Mouse (Mus musculus) C2C12 (cell line): ENCODE measurements around the gene Dennd5b. TPM values are rescaled to one million over a fixed set of nuclear protein-coding genes. Genes with fewer than 3 reads are reported as not detected.

ENCODE experiments used
- H3K27me3 ChIP-seq: one replicate; pipeline ENCODE4 v1.6.1; 2011; ENCODE audit not compliant: control insufficient read depth, insufficient read depth, insufficient read length
- H3K36me3 ChIP-seq: one replicate; pipeline ENCODE4 v1.6.1; 2011; ENCODE audit not compliant: control insufficient read depth, insufficient read depth
- H3K4me3 ChIP-seq: one replicate; pipeline ENCODE4 v1.5.1; 2011; ENCODE audit warnings: mild to moderate bottlenecking, control low read depth; ENCODE audit not compliant: poor library complexity, insufficient read depth, severe bottlenecking
- H3K79me2 ChIP-seq: one replicate; pipeline ENCODE4 v1.6.1; 2011; ENCODE audit not compliant: control insufficient read depth, insufficient read depth
- H3K79me3 ChIP-seq: one replicate; pipeline ENCODE4 v1.6.1; 2011; ENCODE audit warnings: low read depth, control low read depth
- H3ac ChIP-seq: one replicate; pipeline ENCODE3; 2011; ENCODE audit warnings: low read depth; ENCODE audit not compliant: control insufficient read depth, insufficient read length
- CEBPB ChIP-seq: IDR thresholded peaks from one replicate; pipeline ENCODE4 v1.6.1; 2011; ENCODE audit warnings: low read depth, mild to moderate bottlenecking, control low read depth, moderate library complexity
- CTCF ChIP-seq: IDR thresholded peaks from one replicate; pipeline ENCODE4 v1.5.1; 2011; ENCODE audit not compliant: control insufficient read depth, insufficient read depth, insufficient read length
- FOSL1 ChIP-seq: IDR thresholded peaks from one replicate; pipeline ENCODE4 v1.8.0; 2011; ENCODE audit warnings: mild to moderate bottlenecking, low read length; ENCODE audit not compliant: poor library complexity, insufficient read depth, severe bottlenecking
- MAX ChIP-seq: IDR thresholded peaks from one replicate; pipeline ENCODE4 v1.6.1; 2011; ENCODE audit warnings: mild to moderate bottlenecking, control low read depth
- MYOD1 ChIP-seq: IDR thresholded peaks from one replicate; pipeline ENCODE4 v1.6.1; 2011; ENCODE audit warnings: low read depth; ENCODE audit not compliant: control insufficient read depth, insufficient read length
- MYOG ChIP-seq: IDR thresholded peaks from one replicate; pipeline ENCODE4 v1.6.1; 2011; ENCODE audit not compliant: control insufficient read depth, insufficient read length; ENCODE audit errors: extremely low read depth
- USF1 ChIP-seq: IDR thresholded peaks from one replicate; pipeline ENCODE4 v1.6.1; 2011; ENCODE audit warnings: low read depth, mild to moderate bottlenecking, control low read depth, moderate library complexity
- polyA plus RNA-seq: library from polyadenylated mRNA; unstranded; fragments of >200 nt; fragmentation: generic; extraction: Trizol; gene quantifications from one replicate; pipeline ENCODE4 v1.2.1, GENCODE M21; 2012; ENCODE audit warnings: missing spikeins

Dennd5b gene
- polyA plus RNA-seq, 1 experiment = 2.6 TPM

- peaks cover 11% of the 10 kb centered on the region for H3K36me3 ChIP-seq
- H3K4me3 ChIP-seq = no peak overlapping the region
- no peaks in the 10 kb centered on the region for H3K79me2 ChIP-seq
- H3ac ChIP-seq = no peak overlapping the region
- no peaks in the 10 kb centered on the region for H3K27me3 ChIP-seq
- no peak for TF ChIP-seq CTCF
- no peak for TF ChIP-seq USF1
- TF ChIP-seq MYOG = no peak
- no peak for TF ChIP-seq MYOD1
- TF ChIP-seq MAX = no peak
- no peak for TF ChIP-seq FOSL1
- TF ChIP-seq CEBPB = no peak
- no peaks in the 10 kb centered on the region for H3K79me3 ChIP-seq
Observed at GRCm38 (mm10) chr6:149077136-149077808, 24.2 kb downstream of the Dennd5b start.

GRCm38 (mm10) chr6:149073854-149074253 is 27.6 kb downstream of the Dennd5b start:
- H3K36me3 ChIP-seq = peaks cover 11% of the 10 kb centered on the region
- H3K79me2 ChIP-seq = no peaks in the 10 kb centered on the region
- no peak for TF ChIP-seq MYOD1
- no peak for TF ChIP-seq USF1
- no peak for TF ChIP-seq MAX
- TF ChIP-seq CTCF = no peak
- no peak for TF ChIP-seq FOSL1
- TF ChIP-seq MYOG = no peak
- no peak for TF ChIP-seq CEBPB
- H3ac ChIP-seq = no peak overlapping the region
- H3K4me3 ChIP-seq = no peak overlapping the region
- no peaks in the 10 kb centered on the region for H3K27me3 ChIP-seq
- no peaks in the 10 kb centered on the region for H3K79me3 ChIP-seq

- Histone ChIP-seq H3ac (no peak overlapping the region), H3K79me3 (no peaks in the 10 kb centered on the region), H3K27me3 (no peaks in the 10 kb centered on the region), H3K4me3 (no peak overlapping the region), H3K36me3 (peaks cover 11% of the 10 kb centered on the region), H3K79me2 (no peaks in the 10 kb centered on the region)
- no peak for TF ChIP-seq MYOD1
- TF ChIP-seq USF1 = no peak
- no peak for TF ChIP-seq MYOG
- TF ChIP-seq CEBPB = no peak
- no peak for TF ChIP-seq FOSL1
- TF ChIP-seq MAX = no peak
- no peak for TF ChIP-seq CTCF
Observed at GRCm38 (mm10) chr6:149072873-149073272, 28.6 kb downstream of the Dennd5b start.

- TF ChIP-seq MYOG = no peak
- no peak for TF ChIP-seq CTCF
- TF ChIP-seq MYOD1 = no peak
- TF ChIP-seq FOSL1 = no peak
- no peak for TF ChIP-seq MAX
- TF ChIP-seq USF1 = no peak
- Histone ChIP-seq H3K79me3 (no peaks in the 10 kb centered on the region), H3K79me2 (no peaks in the 10 kb centered on the region), H3K4me3 (no peak overlapping the region), H3ac (no peak overlapping the region), H3K27me3 (no peaks in the 10 kb centered on the region), H3K36me3 (no peaks in the 10 kb centered on the region)
Observed at GRCm38 (mm10) chr6:149070592-149071124, 30.8 kb downstream of the Dennd5b start.

GRCm38 (mm10) chr6:149063382-149063781 is 38.1 kb downstream of the Dennd5b start:
- H3K79me3 ChIP-seq = peaks cover 2% of the 10 kb centered on the region
- H3K79me2 ChIP-seq = no peaks in the 10 kb centered on the region
- no peak overlapping the region for H3ac ChIP-seq
- no peaks in the 10 kb centered on the region for H3K27me3 ChIP-seq
- no peak overlapping the region for H3K4me3 ChIP-seq
- TF ChIP-seq FOSL1 = no peak
- no peak for TF ChIP-seq MAX
- TF ChIP-seq MYOD1 = no peak
- TF ChIP-seq USF1 = no peak
- no peak for TF ChIP-seq CEBPB
- TF ChIP-seq MYOG = no peak
- no peak for TF ChIP-seq CTCF
- H3K36me3 ChIP-seq = peaks cover 5% of the 10 kb centered on the region
